In genomic region chr16:58728176-58728671, GRCm38 (mm10) we compare ENCODE assay signal across 7 mouse cellular contexts. TPM values are rescaled to one million over a fixed set of nuclear protein-coding genes. Genes with fewer than 3 reads are reported as not detected.
A peak's percentile ranks its signal among the peaks of the same experiment; 100 is the strongest.
DNase-seq lines count a peak whose midpoint lies in the region; ATAC-seq and TF ChIP-seq lines count a peak whose summit lies in the region.

No protein-coding gene starts in this region.

- peaks cover 22% of the 10 kb centered on the region for H3K36me3 ChIP-seq in lung, postnatal 0 days (ENCODE audit: insufficient read depth, low read length)
- peaks cover 32% of the 10 kb centered on the region for H3K36me3 ChIP-seq in forebrain, embryonic 12.5 days (replicated peaks)
- H3K36me3 ChIP-seq in liver, embryonic 11.5 days (ENCODE audit: control insufficient read depth, insufficient read depth, low read length): peaks cover 23% of the 10 kb centered on the region
- H3K36me3 ChIP-seq in stomach, embryonic 16.5 days (ENCODE audit: control insufficient read depth, insufficient read depth, low read length): peaks cover 17% of the 10 kb centered on the region

- peak; percentile 64 for DNase-seq in lung, postnatal 0 days (ENCODE audit: low spot score)
- no peak for DNase-seq in lung, postnatal 36 days
- peak; percentile 65 for DNase-seq in brain, adult 2 months (ENCODE audit: low read depth, low spot score)
- DNase-seq in liver, embryonic 11.5 days (ENCODE audit: low spot score): no peak
- no peak for DNase-seq in cerebellum, adult 18-20 months

- H3K4me3 ChIP-seq in lung, postnatal 0 days (ENCODE audit: low read depth, low read length): peak overlapping the region; percentile 73
- H3K4me3 ChIP-seq in forebrain, embryonic 12.5 days (replicated peaks): peak overlapping the region; percentile 84
- H3K4me3 ChIP-seq in liver, embryonic 11.5 days (ENCODE audit: low read depth, low read length): peak overlapping the region; percentile 73
- peak overlapping the region; percentile 68 for H3K4me3 ChIP-seq in stomach, embryonic 16.5 days (replicated peaks; ENCODE audit: low read length)

- peak; percentile 86 for ATAC-seq in lung, postnatal 0 days
- ATAC-seq in forebrain, embryonic 12.5 days (ENCODE audit: low FRiP score): peak; percentile 92
- peak; percentile 88 for ATAC-seq in liver, embryonic 11.5 days (replicated peaks; ENCODE audit: low FRiP score)
- ATAC-seq in stomach, embryonic 16.5 days (ENCODE audit: insufficient read depth, low FRiP score): peak; percentile 86

- H3K4me2 ChIP-seq in lung, postnatal 0 days (replicated peaks; ENCODE audit: low read depth, low read length): peak overlapping the region; percentile 61
- H3K4me2 ChIP-seq in forebrain, embryonic 12.5 days: peak overlapping the region; percentile 62
- H3K4me2 ChIP-seq in liver, embryonic 11.5 days: peak overlapping the region; percentile 77
- peak overlapping the region; percentile 61 for H3K4me2 ChIP-seq in stomach, embryonic 16.5 days (ENCODE audit: low read depth, low read length)

- no peak for TF ChIP-seq EP300 in lung, postnatal 0 days (IDR thresholded peaks at IDR 0.05)

- H3K9me3 ChIP-seq in lung, postnatal 0 days (ENCODE audit: low read length): no peaks in the 10 kb centered on the region
- H3K9me3 ChIP-seq in forebrain, embryonic 12.5 days: no peaks in the 10 kb centered on the region
- no peaks in the 10 kb centered on the region for H3K9me3 ChIP-seq in liver, embryonic 11.5 days (ENCODE audit: control insufficient read depth, low read length)
- no peaks in the 10 kb centered on the region for H3K9me3 ChIP-seq in stomach, embryonic 16.5 days (replicated peaks; ENCODE audit: control insufficient read depth, low read length)

- no peaks in the 10 kb centered on the region for H3K4me1 ChIP-seq in lung, postnatal 0 days (ENCODE audit: insufficient read depth, low read depth, low read length)
- H3K4me1 ChIP-seq in forebrain, embryonic 12.5 days: peaks cover 4% of the 10 kb centered on the region
- peaks cover 4% of the 10 kb centered on the region; the same call in 1 of the 2 replicates for H3K4me1 ChIP-seq in liver, embryonic 11.5 days (replicated peaks; ENCODE audit: control insufficient read depth, insufficient read depth, low read length)
- H3K4me1 ChIP-seq in stomach, embryonic 16.5 days (ENCODE audit: control insufficient read depth, insufficient read depth, low read length): peaks cover 4% of the 10 kb centered on the region

- WGBS in lung, postnatal 0 days: under 1% methylated on average over 25 of the region's 31 CpGs
- under 1% methylated on average over 20 of the region's 31 CpGs for WGBS in forebrain, embryonic 12.5 days
- WGBS in liver, embryonic 11.5 days: under 1% methylated on average over 23 of the region's 31 CpGs
- 2% methylated on average over 30 of the region's 31 CpGs for WGBS in stomach, embryonic 16.5 days

- H3K27ac ChIP-seq in lung, postnatal 0 days (ENCODE audit: low read length): peak overlapping the region; percentile 85
- peak overlapping the region; percentile 76; the same call in 1 of the 2 replicates for H3K27ac ChIP-seq in forebrain, embryonic 12.5 days
- peak overlapping the region; percentile 63; the same call in 1 of the 2 replicates for H3K27ac ChIP-seq in liver, embryonic 11.5 days (ENCODE audit: low read depth, low read length)
- H3K27ac ChIP-seq in stomach, embryonic 16.5 days (ENCODE audit: low read length): peak overlapping the region; percentile 83

- no peak for TF ChIP-seq CTCF in lung, postnatal 0 days (IDR thresholded peaks at IDR 0.05)

- H3K27me3 ChIP-seq in lung, postnatal 0 days (replicated peaks; ENCODE audit: insufficient read depth, low read length): no peaks in the 10 kb centered on the region
- H3K27me3 ChIP-seq in forebrain, embryonic 12.5 days: no peaks in the 10 kb centered on the region
- H3K27me3 ChIP-seq in liver, embryonic 11.5 days (replicated peaks; ENCODE audit: control insufficient read depth, insufficient read depth, low read length): no peaks in the 10 kb centered on the region
- H3K27me3 ChIP-seq in stomach, embryonic 16.5 days (ENCODE audit: control insufficient read depth, insufficient read depth, low read length): no peaks in the 10 kb centered on the region

- H3K9ac ChIP-seq in lung, postnatal 0 days (replicated peaks; ENCODE audit: low read depth): peak overlapping the region; percentile 45
- peak overlapping the region; percentile 78 for H3K9ac ChIP-seq in forebrain, embryonic 12.5 days
- H3K9ac ChIP-seq in liver, embryonic 11.5 days (ENCODE audit: low read depth, low read length): peak overlapping the region; percentile 72
- peak overlapping the region; percentile 83 for H3K9ac ChIP-seq in stomach, embryonic 16.5 days (ENCODE audit: low read length)

RNA-seq across cellular contexts. Expression of gene Cldnd1, which starts 0.5 kb away (rescaled TPM):
- 80.4 and 81.8 TPM in 2 replicates for polyA plus RNA-seq in lung, postnatal 0 days (2015; fragmentation: Nextera tagmentation; extraction: Ambion mirVana)
- 104 and 115 TPM in 2 replicates for polyA plus RNA-seq in forebrain, embryonic 12.5 days (2016; fragmentation: Nextera tagmentation; extraction: Ambion mirVana)
- 65.3 and 73.3 TPM in 2 replicates for polyA plus RNA-seq in liver, embryonic 11.5 days (2014; fragmentation: Nextera tagmentation; extraction: Ambion mirVana)
- 125 and 138 TPM in 2 replicates for polyA plus RNA-seq in stomach, embryonic 16.5 days (2015; fragmentation: Nextera tagmentation; extraction: Ambion mirVana)

RNA-seq across cellular contexts. Expression of gene Gpr15, which starts 9.4 kb away (rescaled TPM):
- 0.08 and 0.18 TPM in 2 replicates for polyA plus RNA-seq in lung, postnatal 0 days (2015; fragmentation: Nextera tagmentation; extraction: Ambion mirVana)
- polyA plus RNA-seq in forebrain, embryonic 12.5 days (2016; fragmentation: Nextera tagmentation; extraction: Ambion mirVana): 0.11 and 0.12 TPM in 2 replicates
- not detected in 2 replicates for polyA plus RNA-seq in liver, embryonic 11.5 days (2014; fragmentation: Nextera tagmentation; extraction: Ambion mirVana)
- polyA plus RNA-seq in stomach, embryonic 16.5 days (2015; fragmentation: Nextera tagmentation; extraction: Ambion mirVana): 0.14 TPM in 1 of 2 replicates, not detected in the other

RNA-seq across cellular contexts. Expression of gene Olfr172, which starts 34.8 kb away (rescaled TPM):
- not detected in 2 replicates for polyA plus RNA-seq in lung, postnatal 0 days (2015; fragmentation: Nextera tagmentation; extraction: Ambion mirVana)
- polyA plus RNA-seq in forebrain, embryonic 12.5 days (2016; fragmentation: Nextera tagmentation; extraction: Ambion mirVana): not detected in 2 replicates
- polyA plus RNA-seq in liver, embryonic 11.5 days (2014; fragmentation: Nextera tagmentation; extraction: Ambion mirVana): not detected in 2 replicates
- not detected in 2 replicates for polyA plus RNA-seq in stomach, embryonic 16.5 days (2015; fragmentation: Nextera tagmentation; extraction: Ambion mirVana)

RNA-seq across cellular contexts. Expression of gene Cpox, which starts 58.1 kb away (rescaled TPM):
- 13.4 and 14.2 TPM in 2 replicates for polyA plus RNA-seq in lung, postnatal 0 days (2015; fragmentation: Nextera tagmentation; extraction: Ambion mirVana)
- polyA plus RNA-seq in forebrain, embryonic 12.5 days (2016; fragmentation: Nextera tagmentation; extraction: Ambion mirVana): 13.9 and 18.4 TPM in 2 replicates
- 388 and 389 TPM in 2 replicates for polyA plus RNA-seq in liver, embryonic 11.5 days (2014; fragmentation: Nextera tagmentation; extraction: Ambion mirVana)
- polyA plus RNA-seq in stomach, embryonic 16.5 days (2015; fragmentation: Nextera tagmentation; extraction: Ambion mirVana): 40.4 and 41.1 TPM in 2 replicates

Comparison
In these comparisons a context has a peak if more than half of its experiments do, and no peak if none do; other contexts are left out.
1. DNase-seq: peak in lung, postnatal 0 days (single experiment) and brain, adult 2 months (single experiment); none in lung, postnatal 36 days (single experiment), liver, embryonic 11.5 days (single experiment) and cerebellum, adult 18-20 months (0 of 2).
2. Peak in every context shown above with its lines, with median percentiles within 50 percentile points of each other: ATAC-seq, H3K27ac ChIP-seq, H3K4me2 ChIP-seq, H3K4me3 ChIP-seq and H3K9ac ChIP-seq.